Mouse (Mus musculus) ovary, postnatal 36 days (tissue): Measurements from ENCODE around the gene Rreb1.

Experiments used
- DNase-seq: peaks from one replicate; pipeline ENCODE4 v3.0.0; 2022; ENCODE audit warnings: low spot score, mixed read lengths

Rreb1 gene

DNA sequence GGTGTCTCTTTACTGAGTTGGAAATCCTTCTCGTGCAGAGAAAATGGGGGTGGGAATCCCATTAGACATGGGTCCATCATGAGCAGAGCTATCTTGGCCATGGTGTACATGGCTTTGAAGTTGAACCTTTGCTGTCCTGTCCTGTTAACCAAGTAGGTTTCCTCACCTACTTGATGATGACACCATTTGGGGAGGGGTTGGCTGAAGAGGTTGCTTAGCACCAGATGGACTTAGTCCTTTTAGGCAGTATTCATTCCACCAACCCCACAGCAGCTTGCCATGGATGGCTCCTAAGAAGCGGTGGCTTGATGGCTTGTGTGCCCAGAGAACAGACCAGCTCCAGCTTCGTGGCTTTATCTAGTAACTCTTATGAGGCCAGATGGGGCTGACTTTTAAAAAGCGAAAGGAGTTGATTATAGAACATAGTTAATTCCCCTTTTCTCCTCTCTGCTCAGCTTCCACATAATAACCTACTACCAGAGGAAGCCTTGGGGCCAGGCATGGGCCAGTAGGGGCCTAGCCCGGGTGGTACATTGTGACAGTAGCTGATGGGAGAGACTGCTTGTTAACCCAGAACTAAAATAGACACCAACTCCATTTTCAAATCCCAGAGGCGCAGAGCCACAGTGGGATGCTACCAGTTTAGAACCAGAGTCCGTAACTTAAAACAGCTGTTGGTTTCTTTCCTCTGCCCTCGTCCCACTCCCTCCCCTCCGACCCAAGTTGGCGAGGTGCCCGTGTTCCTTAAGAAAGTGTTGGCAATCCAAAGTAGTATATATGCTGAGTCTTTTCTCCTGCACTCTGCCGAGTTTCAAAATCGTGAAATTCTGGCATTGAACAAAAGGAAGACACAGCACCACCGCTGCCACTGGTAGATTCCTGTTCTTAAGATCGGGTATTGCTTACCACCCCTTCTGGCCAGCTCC is 140.4 kb downstream of the Rreb1 start:
- DNase-seq = no peak

GRCm38 (mm10) chr13:37919711-37920277 is 141.6 kb downstream of the Rreb1 start:
- DNase-seq = no peak

DNA sequence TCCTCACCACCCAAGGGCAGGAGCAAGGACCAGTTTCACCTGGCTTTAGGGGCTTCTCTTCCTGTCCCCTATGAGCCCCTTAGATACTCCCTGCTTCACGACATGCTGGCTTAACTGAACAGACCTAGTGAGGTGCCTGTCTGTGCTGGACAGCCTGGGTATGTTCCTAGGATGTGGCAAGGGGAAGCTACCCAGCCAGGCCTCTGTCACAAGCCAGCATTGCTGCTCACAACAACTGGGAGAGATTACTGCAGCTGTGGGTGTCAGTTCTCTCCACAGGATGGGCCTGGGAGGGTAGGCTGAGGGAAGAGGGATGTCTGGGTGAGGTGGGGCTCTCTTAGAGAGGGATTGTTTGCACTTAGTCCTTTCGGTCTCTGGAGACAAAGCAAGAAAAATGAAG is 142.5 kb downstream of the Rreb1 start:
- DNase-seq = no peak

DNA sequence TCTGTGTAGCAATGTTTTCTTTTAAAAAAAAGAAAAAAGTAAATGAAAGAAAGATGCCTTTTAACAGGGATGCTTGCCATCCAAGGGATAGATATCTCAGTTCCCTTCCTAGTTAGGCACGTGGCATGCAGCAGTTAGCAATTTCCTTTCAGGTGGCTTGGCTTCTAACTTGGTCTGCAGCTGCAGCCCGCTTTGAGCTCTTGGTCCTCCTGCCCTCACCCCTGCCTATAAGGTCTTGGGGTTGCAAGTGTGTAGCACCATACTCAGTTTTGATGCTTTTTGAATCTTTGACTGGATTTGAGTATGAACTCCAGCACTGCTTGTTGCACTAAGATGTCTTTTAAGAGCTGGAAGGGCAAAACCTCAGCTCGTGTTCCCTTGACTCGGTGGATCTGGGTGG is 144.9 kb downstream of the Rreb1 start:
- no peak for DNase-seq

DNA sequence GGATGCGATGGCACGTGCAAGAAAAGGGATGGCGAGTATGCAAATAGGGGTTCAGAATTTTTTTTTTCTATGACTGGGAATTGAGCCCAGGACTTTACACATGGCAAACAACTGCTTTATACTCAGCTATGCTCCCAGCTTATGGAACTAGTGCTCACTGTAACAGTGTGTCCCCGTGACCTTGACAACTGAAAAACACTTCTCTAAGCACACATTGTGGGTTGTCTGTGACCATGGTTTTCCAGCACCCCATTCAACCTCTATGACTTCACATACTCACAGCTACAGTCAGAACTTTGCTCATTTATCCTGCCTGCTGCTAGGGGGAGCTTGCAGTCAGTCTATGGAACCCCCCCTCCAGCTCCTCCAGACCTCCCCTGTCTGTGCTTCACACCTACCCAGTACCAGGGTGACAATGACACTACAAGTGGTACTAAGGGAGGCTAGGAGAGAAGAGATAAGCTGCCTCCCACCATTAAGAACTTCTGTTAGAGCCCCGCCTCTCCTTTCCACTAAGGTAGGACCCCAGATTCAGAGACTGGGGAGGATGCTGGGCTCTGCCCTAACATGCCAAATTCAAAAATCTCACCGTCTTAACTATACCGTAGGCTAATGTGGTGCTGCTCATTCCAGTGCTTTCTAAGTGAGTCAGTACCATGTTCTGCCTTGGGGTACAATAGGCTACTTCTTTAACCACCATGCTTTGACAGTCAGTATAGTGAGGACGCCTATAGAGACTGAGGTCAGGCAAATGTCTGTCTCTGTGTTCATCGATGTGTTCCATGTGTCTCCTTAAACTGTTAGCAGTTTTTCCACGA is 145.7 kb downstream of the Rreb1 start:
- DNase-seq = no peak

GRCm38 (mm10) chr13:37924461-37924948 is 146.3 kb downstream of the Rreb1 start:
- no peak for DNase-seq

GRCm38 (mm10) chr13:37926394-37926793 is 148.2 kb downstream of the Rreb1 start:
- no peak for DNase-seq

GRCm38 (mm10) chr13:37929532-37929931 is 151.3 kb downstream of the Rreb1 start:
- DNase-seq = no peak

DNA sequence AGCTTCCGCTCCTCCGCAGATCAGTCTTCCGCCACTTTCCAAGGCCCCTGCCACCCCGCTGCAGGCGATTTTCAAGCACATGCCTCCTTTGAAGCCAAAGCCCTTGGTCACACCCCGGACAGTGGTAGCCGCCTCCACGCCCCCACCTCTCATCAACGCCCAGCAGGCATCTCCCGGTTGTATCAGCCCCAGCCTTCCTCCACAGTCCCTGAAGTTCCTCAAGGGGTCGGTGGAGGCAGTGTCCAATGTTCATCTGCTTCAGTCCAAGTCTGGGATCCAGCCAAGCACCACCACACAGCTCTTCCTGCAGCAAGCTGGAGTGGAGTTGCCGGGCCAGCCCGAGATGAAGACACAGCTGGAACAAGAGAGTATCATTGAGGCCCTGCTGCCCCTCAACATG is 151.9 kb downstream of the Rreb1 start:
- DNase-seq = no peak

DNA sequence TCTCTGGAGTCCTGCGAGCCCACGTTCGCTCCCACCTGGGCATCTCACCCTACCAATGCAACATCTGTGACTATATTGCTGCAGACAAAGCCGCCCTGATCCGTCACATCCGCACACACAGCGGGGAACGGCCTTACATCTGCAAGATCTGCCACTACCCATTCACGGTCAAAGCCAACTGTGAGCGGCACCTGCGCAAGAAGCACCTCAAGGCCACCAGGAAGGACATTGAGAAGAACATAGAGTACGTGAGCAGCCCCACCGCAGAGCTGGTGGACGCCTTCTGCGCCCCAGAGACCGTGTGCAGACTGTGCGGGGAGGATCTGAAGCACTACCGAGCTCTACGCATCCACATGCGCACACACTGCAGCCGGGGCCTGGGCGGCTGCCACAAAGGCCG is 152.4 kb downstream of the Rreb1 start:
- no peak for DNase-seq

- DNase-seq = no peak
Measured at GRCm38 (mm10) chr13:37931210-37931922, 153.2 kb downstream of the Rreb1 start.

DNA sequence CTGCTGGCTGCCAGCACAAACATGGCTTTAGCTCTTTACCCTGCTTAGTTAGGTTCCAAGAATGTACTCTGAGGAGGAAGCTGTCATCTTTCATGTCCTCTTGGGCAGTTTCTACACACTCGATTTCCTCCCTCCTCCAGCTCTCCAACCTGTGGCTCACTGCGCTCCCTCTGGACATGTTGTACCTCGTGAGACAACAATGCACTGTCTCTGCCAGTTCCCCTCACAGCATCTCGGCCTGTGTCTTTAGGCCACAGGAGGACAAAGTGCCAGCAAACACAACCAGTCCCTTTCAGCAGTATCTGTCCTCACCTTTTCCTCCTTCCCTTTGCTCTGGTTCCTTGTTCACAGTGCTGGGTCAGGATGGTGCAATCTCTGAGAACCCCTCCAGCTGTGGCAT is 155.9 kb downstream of the Rreb1 start:
- DNase-seq = no peak

GRCm38 (mm10) chr13:37934920-37935319 is 156.7 kb downstream of the Rreb1 start:
- no peak for DNase-seq

- no peak for DNase-seq
Measured at GRCm38 (mm10) chr13:37936351-37936750, 158.2 kb downstream of the Rreb1 start.

- no peak for DNase-seq
Measured at GRCm38 (mm10) chr13:37940167-37940566, 162.0 kb downstream of the Rreb1 start.

- no peak for DNase-seq
Measured at GRCm38 (mm10) chr13:37940649-37941048, 162.4 kb downstream of the Rreb1 start.

- no peak for DNase-seq
Measured at GRCm38 (mm10) chr13:37941138-37941645, 163.0 kb downstream of the Rreb1 start.

GRCm38 (mm10) chr13:37941950-37942886 is 164.0 kb downstream of the Rreb1 start:
- no peak for DNase-seq

DNA sequence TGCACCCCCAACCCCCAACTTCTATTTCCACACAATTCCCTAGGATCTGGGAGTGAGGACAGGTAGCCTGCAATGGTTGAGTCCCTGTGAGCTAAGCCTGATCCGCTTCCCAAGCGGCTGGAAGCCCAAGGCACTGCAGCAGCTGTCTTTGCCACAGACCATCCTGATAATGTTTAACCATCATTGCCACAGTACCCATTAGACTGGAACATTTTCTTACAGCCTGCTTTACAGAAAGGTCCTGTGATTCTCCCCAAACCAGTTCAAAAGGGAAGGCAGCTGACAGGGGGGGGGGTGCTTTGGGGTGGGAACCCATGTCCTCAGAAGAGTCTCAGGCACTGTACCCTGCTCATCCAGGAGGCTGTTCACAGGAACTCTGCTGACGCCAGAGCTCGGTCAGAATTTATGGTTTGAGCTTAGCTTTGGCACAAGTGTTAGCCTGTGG is 164.7 kb downstream of the Rreb1 start:
- DNase-seq = no peak

DNA sequence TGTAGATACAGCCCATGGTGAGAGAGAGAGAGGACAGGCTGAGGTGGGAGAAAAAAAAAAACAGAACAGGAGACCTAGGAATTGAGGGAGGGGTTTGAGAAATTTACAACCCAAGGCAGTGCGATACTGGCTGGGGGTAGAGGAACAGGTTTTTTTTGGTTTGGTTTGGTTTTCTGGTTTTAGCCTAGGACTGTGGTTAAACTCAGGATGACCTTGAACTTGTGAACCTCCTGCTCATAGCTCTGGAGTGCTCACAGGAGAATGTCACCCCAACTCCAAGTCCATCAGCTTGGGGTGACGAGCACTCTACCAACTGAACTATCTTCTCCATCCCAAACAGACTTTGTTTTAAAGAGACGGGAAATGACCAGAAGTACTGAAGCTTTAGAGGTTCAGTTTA is 165.3 kb downstream of the Rreb1 start:
- DNase-seq = no peak
